Mouse (Mus musculus) bone marrow, adult 2 months (tissue): Measurements from ENCODE around the gene Zkscan7.

Experiments
- CTCF ChIP-seq: fragments of 200-500 bp; IDR thresholded peaks from 2 replicates; pipeline ENCODE4 v1.5.1; 2011; ENCODE audit warnings: low read length, control low read depth; ENCODE audit not compliant: control insufficient read depth, insufficient read depth
- POLR2A ChIP-seq: fragments of 200-500 bp; IDR thresholded peaks from 2 replicates; pipeline ENCODE4 v1.6.1; 2011; ENCODE audit warnings: low read depth, mild to moderate bottlenecking, control low read depth, low read length, borderline replicate concordance; ENCODE audit not compliant: control insufficient read depth

DNA sequence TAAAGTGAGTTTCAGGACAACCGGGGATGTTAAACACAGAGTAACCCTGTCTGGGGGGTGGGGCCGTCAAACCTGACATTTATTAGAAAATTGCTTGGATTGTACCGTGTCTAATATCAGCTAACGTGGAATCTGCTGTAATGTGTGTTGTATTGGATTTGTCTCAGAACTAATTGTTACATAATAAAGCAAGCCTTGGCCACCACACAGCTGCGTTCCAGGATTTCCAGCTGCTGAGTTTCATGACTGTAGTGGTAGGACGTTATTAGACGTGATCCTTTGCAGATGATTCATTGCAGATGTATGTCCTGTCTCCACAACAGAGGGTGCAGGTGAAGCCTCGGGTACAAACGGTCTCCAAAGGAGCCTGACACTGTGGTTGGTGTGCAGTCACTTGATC, 49.4 kb upstream of the Zkscan7 start:
- no peak for TF ChIP-seq CTCF
- no peak for TF ChIP-seq POLR2A
